Mouse (Mus musculus): Measurements from ENCODE around the gene Pip5k1b.
A peak's percentile ranks its signal among the peaks of the same experiment; 100 is the strongest.

Pip5k1b gene

GRCm38 (mm10) chr19:24307271-24308221, 248.1 kb downstream of the Pip5k1b start:
- peak; percentile 13 for DNase-seq (ENCODE audit: low spot score)

- DNase-seq (ENCODE audit: low spot score): no peak
Measured at GRCm38 (mm10) chr19:24306351-24306750, 249.3 kb downstream of the Pip5k1b start.

- DNase-seq (ENCODE audit: low spot score): no peak
Measured at GRCm38 (mm10) chr19:24302198-24302597, 253.5 kb downstream of the Pip5k1b start.

- DNase-seq (ENCODE audit: low spot score): no peak
Measured at GRCm38 (mm10) chr19:24301768-24302148, 253.9 kb downstream of the Pip5k1b start.

- peak; percentile 88 for DNase-seq (ENCODE audit: low spot score)
Measured at GRCm38 (mm10) chr19:24300994-24301767, 254.5 kb downstream of the Pip5k1b start.

DNA sequence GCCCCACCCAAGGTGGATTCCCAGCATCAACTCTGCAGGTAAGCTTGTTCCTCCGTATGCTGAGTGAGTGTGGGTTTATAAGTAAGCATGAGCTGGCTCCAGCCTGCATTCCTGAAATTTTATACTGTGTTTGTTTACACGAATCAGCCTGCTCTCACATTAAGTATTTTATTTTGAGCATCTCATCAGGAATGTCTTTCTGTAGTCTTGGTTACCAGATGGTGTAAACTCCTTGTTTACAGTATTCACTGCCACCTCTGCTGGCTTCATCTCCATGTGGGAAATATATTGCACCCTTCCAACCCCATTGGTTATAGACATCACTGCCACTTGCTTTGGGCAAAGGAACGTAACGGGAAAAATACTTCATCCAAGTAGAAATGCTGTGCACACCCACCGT, 262.1 kb downstream of the Pip5k1b start:
- no peak for DNase-seq (ENCODE audit: low spot score)

- DNase-seq (ENCODE audit: low spot score): peak; percentile 84
Measured at GRCm38 (mm10) chr19:24284187-24284586, 271.5 kb downstream of the Pip5k1b start.

GRCm38 (mm10) chr19:24281288-24281980, 274.2 kb downstream of the Pip5k1b start:
- no peak for DNase-seq (ENCODE audit: low spot score)

GRCm38 (mm10) chr19:24280601-24281228, 275.0 kb downstream of the Pip5k1b start, which contains the start of gene Fxn:
Gene Fxn (minus strand): TSS chr19:24280605.
- no peak for DNase-seq (ENCODE audit: low spot score)

GRCm38 (mm10) chr19:24279706-24280600, 275.7 kb downstream of the Pip5k1b start:
- DNase-seq (ENCODE audit: low spot score): peak; percentile 79

- DNase-seq (ENCODE audit: low spot score): no peak
Measured at GRCm38 (mm10) chr19:24278859-24279258, 276.8 kb downstream of the Pip5k1b start.

DNA sequence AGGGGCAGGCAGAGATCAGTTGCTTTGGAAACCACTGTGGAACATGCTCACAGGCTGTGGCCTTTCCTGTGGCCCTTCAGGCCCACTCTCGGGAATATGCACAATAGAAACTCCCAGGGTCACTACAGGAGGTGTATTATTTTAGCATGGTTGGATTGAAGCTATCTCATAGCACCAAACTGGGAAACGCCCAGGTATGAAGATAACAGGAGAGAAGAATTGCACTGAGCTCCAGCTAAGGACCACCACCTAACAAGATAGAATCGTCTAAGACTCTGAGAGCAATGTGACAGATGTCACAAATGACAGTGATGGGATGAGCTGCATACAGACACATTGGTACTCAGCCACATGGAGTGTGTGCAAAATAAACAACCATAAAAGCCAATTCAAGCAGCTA, 281.4 kb downstream of the Pip5k1b start:
- DNase-seq (ENCODE audit: low spot score): no peak

GRCm38 (mm10) chr19:24271746-24272426, 283.8 kb downstream of the Pip5k1b start:
- peak; percentile 99 for DNase-seq (ENCODE audit: low spot score)

DNA sequence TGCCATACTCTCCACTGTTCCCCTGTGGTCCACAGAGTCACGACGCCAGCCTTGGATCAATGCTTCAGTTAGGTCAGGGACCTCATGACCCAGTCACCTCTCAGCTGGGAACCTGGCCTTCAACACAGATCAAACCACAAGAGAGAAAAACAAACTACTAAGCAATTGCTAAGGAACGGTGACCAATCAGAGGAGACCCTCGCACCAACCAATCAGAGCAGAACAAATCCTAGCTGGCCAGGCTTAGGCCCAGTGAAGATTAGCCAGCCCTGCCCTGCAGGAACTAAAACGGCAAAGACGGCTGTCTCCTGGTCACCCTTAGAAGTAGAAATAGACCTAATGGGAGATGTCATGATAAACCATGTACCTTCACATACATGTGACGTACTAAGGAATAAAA, 284.3 kb downstream of the Pip5k1b start:
- peak; percentile 85 for DNase-seq (ENCODE audit: low spot score)

- DNase-seq (ENCODE audit: low spot score): no peak
Measured at GRCm38 (mm10) chr19:24268531-24268930, 287.1 kb downstream of the Pip5k1b start.

GRCm38 (mm10) chr19:24266046-24266830, 289.4 kb downstream of the Pip5k1b start:
- no peak for DNase-seq (ENCODE audit: low spot score)

- peak; percentile 86 for DNase-seq (ENCODE audit: low spot score)
Measured at GRCm38 (mm10) chr19:24264991-24265390, 290.7 kb downstream of the Pip5k1b start.

DNA sequence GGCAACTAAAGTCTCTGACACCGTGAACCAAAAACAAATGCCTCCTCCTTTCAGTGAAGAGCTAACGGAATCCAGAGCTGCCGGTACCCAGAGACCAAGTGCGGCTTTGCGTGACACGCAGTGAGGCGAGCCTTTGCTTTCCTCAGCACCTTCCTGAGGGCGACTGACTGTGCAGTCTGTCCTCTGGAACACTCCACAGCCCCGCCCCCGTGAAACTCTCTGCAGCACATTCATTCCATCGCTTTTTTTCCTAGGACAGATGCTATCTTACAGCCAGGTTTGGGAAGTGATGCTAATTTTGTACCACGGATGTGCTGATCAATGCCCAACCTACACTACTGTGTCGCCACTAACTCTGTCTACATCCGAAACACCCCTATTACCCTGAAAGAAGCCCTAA, 292.9 kb downstream of the Pip5k1b start:
- DNase-seq (ENCODE audit: low spot score): no peak

All from adipocyte (in vitro differentiated cells).